Comparison of ENCODE assay signal across 11 mouse cellular contexts in the genomic region with DNA sequence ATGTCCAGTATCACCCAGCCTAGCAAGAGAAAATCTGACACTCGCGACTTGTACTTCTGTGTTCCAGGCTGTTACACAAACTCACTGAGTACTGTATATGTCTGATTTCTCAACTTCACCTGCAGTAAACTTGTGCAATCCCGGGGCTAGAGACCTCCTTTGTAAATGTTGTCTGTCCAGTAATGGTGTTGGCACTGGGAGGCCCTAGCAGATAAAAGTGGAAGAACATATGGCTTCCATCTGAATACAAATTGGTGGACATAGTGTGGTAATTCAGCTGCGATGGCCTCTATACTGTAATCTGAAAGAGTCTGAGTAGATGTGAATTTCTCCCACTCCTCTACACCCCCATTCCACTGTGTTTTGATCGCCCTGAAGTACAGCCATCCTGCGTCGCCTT.
DNase-seq lines count a peak whose midpoint lies in the region; ATAC-seq and TF ChIP-seq lines count a peak whose summit lies in the region.
"Had no signal": no experiment of that assay in that cellular context is flagged by ENCODE, and none has a peak within 500 bp of the region (broad histone marks: within the 10 kb centered on the region; RNA-seq: fewer than 3 reads in every experiment).

No protein-coding gene starts in this region.

- ATAC-seq in lung, postnatal 0 days, result peak; percentile 67
- ATAC-seq in inflammation-experienced regulatory T-cells, adult 6 months, result no peak
- no peak for ATAC-seq in monocyte, adult 5-6 weeks (replicated peaks; ENCODE audit: insufficient number of reproducible peaks, low FRiP score, low TSS enrichment, poor library complexity, severe bottlenecking)

- peak overlapping the region; percentile 11 for H3K27ac ChIP-seq in lung, postnatal 0 days (ENCODE audit: low read length)
- H3K27ac ChIP-seq: neural tube, embryonic 12.5 days had no signal

- peak; percentile 62 for DNase-seq in kidney, adult 18-20 months
- no peak for DNase-seq in kidney, postnatal 10 days
- peak; percentile 42 for DNase-seq in fat pad, adult 2 months (ENCODE audit: extremely low read depth, low read depth, low spot score)
- DNase-seq in kidney, adult 8-10 months, result peak; percentile 19 to 41
- DNase-seq in lung, postnatal 0 days (ENCODE audit: low spot score), result peak; percentile 68
- no peak for DNase-seq in urinary bladder, postnatal 14 days (ENCODE audit: low spot score)
- DNase-seq: adrenal gland, postnatal 25 days had no signal

- 39% methylated on average over 7 of the region's 7 CpGs for WGBS in lung, postnatal 0 days

- no peaks in the 10 kb centered on the region for H3K27me3 ChIP-seq in lung, postnatal 0 days (replicated peaks; ENCODE audit: insufficient read depth, low read length)
- H3K27me3 ChIP-seq: heart, embryonic 12.5 days; neural tube, embryonic 12.5 days had no signal

- H3K4me2 ChIP-seq in lung, postnatal 0 days (replicated peaks; ENCODE audit: low read depth, low read length), result peak overlapping the region; percentile 30
- H3K4me2 ChIP-seq: heart, embryonic 12.5 days; neural tube, embryonic 12.5 days had no signal

- TF ChIP-seq CTCF in lung, postnatal 0 days (IDR thresholded peaks at IDR 0.05), result no peak

- no peaks in the 10 kb centered on the region; the same call in 1 of the 2 replicates for H3K4me1 ChIP-seq in lung, postnatal 0 days (ENCODE audit: insufficient read depth, low read depth, low read length)
- H3K4me1 ChIP-seq: heart, embryonic 12.5 days; neural tube, embryonic 12.5 days had no signal

- 0 out of 2 replicates have a peak overlapping the region, but pooled peaks have one; percentile 1 for H3K4me3 ChIP-seq in lung, postnatal 0 days (ENCODE audit: low read depth, low read length)
- H3K4me3 ChIP-seq: heart, embryonic 12.5 days; neural tube, embryonic 12.5 days had no signal

- no peak overlapping the region for H3K9ac ChIP-seq in lung, postnatal 0 days (replicated peaks; ENCODE audit: low read depth)
- H3K9ac ChIP-seq: heart, embryonic 12.5 days; neural tube, embryonic 12.5 days had no signal

- no peak for TF ChIP-seq EP300 in lung, postnatal 0 days (IDR thresholded peaks at IDR 0.05)

- no peaks in the 10 kb centered on the region for H3K9me3 ChIP-seq in lung, postnatal 0 days (ENCODE audit: low read length)
- H3K9me3 ChIP-seq: heart, embryonic 12.5 days; neural tube, embryonic 12.5 days had no signal

- no peaks in the 10 kb centered on the region for H3K36me3 ChIP-seq in lung, postnatal 0 days (ENCODE audit: insufficient read depth, low read length)
- H3K36me3 ChIP-seq: heart, embryonic 12.5 days; neural tube, embryonic 12.5 days had no signal

Comparison
In these comparisons a context has a peak if more than half of its experiments do, and no peak if none do; other contexts are left out.
1. DNase-seq: peak in kidney, adult 18-20 months (single experiment), fat pad, adult 2 months (single experiment), kidney, adult 8-10 months (2 of 2) and lung, postnatal 0 days (single experiment); none in kidney, postnatal 10 days (single experiment) and urinary bladder, postnatal 14 days (single experiment).